Mouse (Mus musculus): Measurements from ENCODE around the gene Fgfr2. TPM values are rescaled to one million over a fixed set of nuclear protein-coding genes. Genes with fewer than 3 reads are reported as not detected.
"Not testable (repeated sequence)": the region's sequence is repeated elsewhere in the genome, so short reads cannot be mapped to it uniquely, and the experiment has no call there.

Fgfr2 gene
- polyA plus RNA-seq, 1 experiment = 12.0 TPM

GRCm38 (mm10) chr7:130533316-130534260 lies 2589.6 kb downstream of the Fgfr2 start:
- H3K4me1 ChIP-seq (ENCODE audit: control insufficient read depth, insufficient read depth, insufficient read length, low read length) = 0 out of 2 replicates have a peak, but pooled peaks cover 2% of the 10 kb centered on the region
- no peak overlapping the region for H3K27ac ChIP-seq (replicated peaks; ENCODE audit: low read depth, low read length)
- no peak overlapping the region for H3K4me3 ChIP-seq (ENCODE audit: insufficient read depth, low read depth, low read length)

- not testable (repeated sequence) for H3K4me3 ChIP-seq (ENCODE audit: insufficient read depth, low read depth, low read length); H3K4me1 ChIP-seq (ENCODE audit: control insufficient read depth, insufficient read depth, insufficient read length, low read length); H3K27ac ChIP-seq (replicated peaks; ENCODE audit: low read depth, low read length)
These were observed 2592.0 kb downstream of the Fgfr2 start for GRCm38 (mm10) chr7:130531138-130531537.

- no peak overlapping the region for H3K27ac ChIP-seq (replicated peaks; ENCODE audit: low read depth, low read length)
- H3K4me1 ChIP-seq (ENCODE audit: control insufficient read depth, insufficient read depth, insufficient read length, low read length) = no peaks in the 10 kb centered on the region
These were observed 2595.8 kb downstream of the Fgfr2 start for GRCm38 (mm10) chr7:130527306-130527705.

GRCm38 (mm10) chr7:130523451-130523850 lies 2599.7 kb downstream of the Fgfr2 start:
- peaks cover 2% of the 10 kb centered on the region; the same call in 1 of the 2 replicates for H3K4me1 ChIP-seq (ENCODE audit: control insufficient read depth, insufficient read depth, insufficient read length, low read length)
- no peak overlapping the region for H3K27ac ChIP-seq (replicated peaks; ENCODE audit: low read depth, low read length)

More at GRCm38 (mm10) chr7:130527306-130527705, 2595.8 kb downstream of the Fgfr2 start:
- H3K4me3 ChIP-seq (ENCODE audit: insufficient read depth, low read depth, low read length) = no peak overlapping the region

GRCm38 (mm10) chr7:130520812-130521422 lies 2602.2 kb downstream of the Fgfr2 start:
- no peak overlapping the region for H3K4me3 ChIP-seq (ENCODE audit: insufficient read depth, low read depth, low read length)
- H3K27ac ChIP-seq (replicated peaks; ENCODE audit: low read depth, low read length) = peak overlapping the region; percentile 29; the same call in 1 of the 2 replicates
- peaks cover 4% of the 10 kb centered on the region; the same call in 1 of the 2 replicates for H3K4me1 ChIP-seq (ENCODE audit: control insufficient read depth, insufficient read depth, insufficient read length, low read length)

More at GRCm38 (mm10) chr7:130523451-130523850, 2599.7 kb downstream of the Fgfr2 start:
- no peak overlapping the region for H3K4me3 ChIP-seq (ENCODE audit: insufficient read depth, low read depth, low read length)

- Histone ChIP-seq H3K4me3 (ENCODE audit: insufficient read depth, low read depth, low read length) (peak within 1 kb of the TSS; percentile 86), H3K4me1 (ENCODE audit: control insufficient read depth, insufficient read depth, insufficient read length, low read length) (peaks cover 4% of the 10 kb centered on the region; the same call in 1 of the 2 replicates), H3K27ac (replicated peaks; ENCODE audit: low read depth, low read length) (peak within 1 kb of the TSS; percentile 96)
These were observed 2603.1 kb downstream of the Fgfr2 start, which contains the start of gene Ate1 for GRCm38 (mm10) chr7:130520049-130520425. Gene Ate1, minus strand, starts transcription at chr7:130520369.

- Histone ChIP-seq H3K27ac (replicated peaks; ENCODE audit: low read depth, low read length) (peak overlapping the region; percentile 96), H3K4me3 (ENCODE audit: insufficient read depth, low read depth, low read length) (peak overlapping the region; percentile 86)
These were observed 2603.8 kb downstream of the Fgfr2 start for GRCm38 (mm10) chr7:130519096-130520048.

GRCm38 (mm10) chr7:130518213-130519095 lies 2604.7 kb downstream of the Fgfr2 start:
- peak overlapping the region; percentile 86 for H3K4me3 ChIP-seq (ENCODE audit: insufficient read depth, low read depth, low read length)
- H3K4me1 ChIP-seq (ENCODE audit: control insufficient read depth, insufficient read depth, insufficient read length, low read length) = peaks cover 4% of the 10 kb centered on the region; the same call in 1 of the 2 replicates
- peak overlapping the region; percentile 75; the same call in 1 of the 2 replicates for H3K27ac ChIP-seq (replicated peaks; ENCODE audit: low read depth, low read length)

More at GRCm38 (mm10) chr7:130519096-130520048, 2603.8 kb downstream of the Fgfr2 start:
- H3K4me1 ChIP-seq (ENCODE audit: control insufficient read depth, insufficient read depth, insufficient read length, low read length) = peaks cover 4% of the 10 kb centered on the region; the same call in 1 of the 2 replicates

- H3K4me1 ChIP-seq (ENCODE audit: control insufficient read depth, insufficient read depth, insufficient read length, low read length) = no peaks in the 10 kb centered on the region
- H3K4me3 ChIP-seq (ENCODE audit: insufficient read depth, low read depth, low read length) = no peak overlapping the region
- H3K27ac ChIP-seq (replicated peaks; ENCODE audit: low read depth, low read length) = no peak overlapping the region
These were observed 2612.9 kb downstream of the Fgfr2 start for GRCm38 (mm10) chr7:130510243-130510642.

- Histone ChIP-seq H3K4me3 (ENCODE audit: insufficient read depth, low read depth, low read length) (no peak overlapping the region), H3K27ac (replicated peaks; ENCODE audit: low read depth, low read length) (no peak overlapping the region), H3K4me1 (ENCODE audit: control insufficient read depth, insufficient read depth, insufficient read length, low read length) (no peaks in the 10 kb centered on the region)
These were observed 2620.1 kb downstream of the Fgfr2 start for GRCm38 (mm10) chr7:130503006-130503405.

GRCm38 (mm10) chr7:130501499-130501898 lies 2621.7 kb downstream of the Fgfr2 start:
- Histone ChIP-seq H3K27ac (replicated peaks; ENCODE audit: low read depth, low read length) (no peak overlapping the region), H3K4me1 (ENCODE audit: control insufficient read depth, insufficient read depth, insufficient read length, low read length) (no peaks in the 10 kb centered on the region), H3K4me3 (ENCODE audit: insufficient read depth, low read depth, low read length) (no peak overlapping the region)

- Histone ChIP-seq H3K27ac (replicated peaks; ENCODE audit: low read depth, low read length) (no peak overlapping the region), H3K4me3 (ENCODE audit: insufficient read depth, low read depth, low read length) (no peak overlapping the region), H3K4me1 (ENCODE audit: control insufficient read depth, insufficient read depth, insufficient read length, low read length) (no peaks in the 10 kb centered on the region)
These were observed 2629.8 kb downstream of the Fgfr2 start for GRCm38 (mm10) chr7:130493346-130493745.

GRCm38 (mm10) chr7:130492026-130492425 lies 2631.1 kb downstream of the Fgfr2 start:
- Histone ChIP-seq H3K4me1 (ENCODE audit: control insufficient read depth, insufficient read depth, insufficient read length, low read length) (no peaks in the 10 kb centered on the region), H3K27ac (replicated peaks; ENCODE audit: low read depth, low read length) (no peak overlapping the region), H3K4me3 (ENCODE audit: insufficient read depth, low read depth, low read length) (no peak overlapping the region)
